ENCODE assay signal across 9 mouse cellular contexts in genomic region chr5:43923933-43924332, GRCm38 (mm10). TPM values are rescaled to one million over a fixed set of nuclear protein-coding genes. Genes with fewer than 3 reads are reported as not detected.
DNase-seq lines count a peak whose midpoint lies in the region; ATAC-seq and TF ChIP-seq lines count a peak whose summit lies in the region.
"Had no signal": no experiment of that assay in that cellular context is flagged by ENCODE, and none has a peak within 500 bp of the region (broad histone marks: within the 10 kb centered on the region; RNA-seq: fewer than 3 reads in every experiment).

No protein-coding gene starts in this region.

- H3K27ac ChIP-seq in embryonic facial prominence, embryonic 10.5 days (replicated peaks) = no peak overlapping the region
- no peak overlapping the region for H3K27ac ChIP-seq in intestine, embryonic 15.5 days
- no peak overlapping the region for H3K27ac ChIP-seq in thymus, adult 2 months (ENCODE audit: control insufficient read depth, insufficient read depth, low read length)

- intact Hi-C loops in left cerebral cortex, postnatal 14 days (cut with DNase I) = no loop called here

- no peak overlapping the region for H3K4me3 ChIP-seq in embryonic facial prominence, embryonic 10.5 days
- no peak overlapping the region for H3K4me3 ChIP-seq in intestine, embryonic 15.5 days (replicated peaks)
- no peak overlapping the region for H3K4me3 ChIP-seq in thymus, adult 2 months (ENCODE audit: control insufficient read depth, insufficient read depth, low read length)
- H3K4me3 ChIP-seq: megakaryocyte, embryonic 14.5 days had no signal

- H3K9ac ChIP-seq in intestine, embryonic 15.5 days = no peak overlapping the region

- H3K27me3 ChIP-seq in embryonic facial prominence, embryonic 10.5 days (replicated peaks; ENCODE audit: low read depth, poor library complexity, severe bottlenecking) = no peaks in the 10 kb centered on the region
- no peaks in the 10 kb centered on the region for H3K27me3 ChIP-seq in intestine, embryonic 15.5 days (replicated peaks)
- no peaks in the 10 kb centered on the region for H3K27me3 ChIP-seq in thymus, adult 2 months (ENCODE audit: control insufficient read depth, insufficient read depth, low read length)

- H3K4me1 ChIP-seq in embryonic facial prominence, embryonic 10.5 days = no peaks in the 10 kb centered on the region
- H3K4me1 ChIP-seq in intestine, embryonic 15.5 days (replicated peaks) = no peaks in the 10 kb centered on the region
- no peaks in the 10 kb centered on the region for H3K4me1 ChIP-seq in thymus, adult 2 months (replicated peaks; ENCODE audit: control insufficient read depth, insufficient read depth, low read length)
- H3K4me1 ChIP-seq: megakaryocyte, embryonic 14.5 days had no signal

- no peak for TF ChIP-seq CTCF in thymus, adult 2 months (IDR thresholded peaks at IDR 0.05; ENCODE audit: borderline replicate concordance, control insufficient read depth, extremely low read depth, insufficient read depth, low read length, poor library complexity)

- no peak for TF ChIP-seq POLR2A in thymus, adult 2 months (IDR thresholded peaks at IDR 0.05; ENCODE audit: control insufficient read depth, extremely low read depth, insufficient read depth, low read length, poor library complexity)

- no peaks in the 10 kb centered on the region for H3K36me3 ChIP-seq in embryonic facial prominence, embryonic 10.5 days (replicated peaks)
- no peaks in the 10 kb centered on the region for H3K36me3 ChIP-seq in intestine, embryonic 15.5 days
- H3K36me3 ChIP-seq in thymus, adult 2 months (ENCODE audit: control insufficient read depth, insufficient read depth, low read length) = no peaks in the 10 kb centered on the region

- H3K9me3 ChIP-seq in embryonic facial prominence, embryonic 10.5 days = no peaks in the 10 kb centered on the region
- H3K9me3 ChIP-seq in intestine, embryonic 15.5 days = no peaks in the 10 kb centered on the region

- WGBS in embryonic facial prominence, embryonic 10.5 days = 28% methylated on average over 4 of the region's 4 CpGs
- WGBS in intestine, embryonic 15.5 days = 25% methylated on average over 4 of the region's 4 CpGs
- WGBS in thymus, adult 2 months = 36% methylated on average over 4 of the region's 4 CpGs

- H3K4me2 ChIP-seq in intestine, embryonic 15.5 days (replicated peaks) = no peak overlapping the region

- ATAC-seq in intestine, embryonic 15.5 days = peak; percentile 79
- ATAC-seq in neutrophil, adult 5-6 weeks (ENCODE audit: extremely low read depth, insufficient number of reproducible peaks, low FRiP score, poor library complexity, severe bottlenecking) = peak; percentile 90

- peak; percentile 1 to 9 for DNase-seq in heart, adult 9 months (ENCODE audit: low spot score in 2 of 2)
- DNase-seq in heart, adult 11 months = no peak
- peak; percentile 79 for DNase-seq in ZHBTc4 (ENCODE audit: low read depth, low spot score)
- DNase-seq in embryonic facial prominence, embryonic 10.5 days (ENCODE audit: low spot score) = peak; percentile 70
- peak; percentile 34 to 66 for DNase-seq in left cerebral cortex, postnatal 14 days (ENCODE audit: low spot score in 2 of 2)
- peak; percentile 81 for DNase-seq in thymus, adult 2 months

RNA-seq across cellular contexts. Expression of gene Gm7879, which starts 11.0 kb away (rescaled TPM):
- 1.1 TPM in 1 of 2 replicates, not detected in the other for polyA plus RNA-seq in embryonic facial prominence, embryonic 10.5 days (2016; fragmentation: Nextera tagmentation; extraction: Ambion mirVana)
- 0.39 and 0.43 TPM in 2 replicates for polyA plus RNA-seq in intestine, embryonic 15.5 days (2015; fragmentation: Nextera tagmentation; extraction: Ambion mirVana)
- total RNA-seq in left cerebral cortex, postnatal 14 days (2021) = 10 to 100 TPM; 11.0 to 12.1 TPM
- total RNA-seq in neutrophil, adult 5-6 weeks (2017) = 2.6 and 3.2 TPM in 2 replicates
- 1.9 and 2.5 TPM in 2 replicates for polyA plus RNA-seq in thymus, adult 2 months (2012; rRNA removed)

RNA-seq across cellular contexts. Expression of gene Cd38, which starts 55.6 kb away (rescaled TPM):
- 7.0 and 7.7 TPM in 2 replicates for polyA plus RNA-seq in embryonic facial prominence, embryonic 10.5 days (2016; fragmentation: Nextera tagmentation; extraction: Ambion mirVana)
- 13.1 and 14.5 TPM in 2 replicates for polyA plus RNA-seq in intestine, embryonic 15.5 days (2015; fragmentation: Nextera tagmentation; extraction: Ambion mirVana)
- total RNA-seq in left cerebral cortex, postnatal 14 days (2021) = 1 to 10 TPM; 3.5 to 3.8 TPM
- total RNA-seq in neutrophil, adult 5-6 weeks (2017) = 71.3 and 74.3 TPM in 2 replicates
- polyA plus RNA-seq in thymus, adult 2 months (2012; rRNA removed) = 6.6 and 7.4 TPM in 2 replicates

RNA-seq across cellular contexts. Expression of gene Fgfbp1, which starts 57.6 kb away (rescaled TPM):
- polyA plus RNA-seq in embryonic facial prominence, embryonic 10.5 days (2016; fragmentation: Nextera tagmentation; extraction: Ambion mirVana) = 0.82 and 1.5 TPM in 2 replicates
- polyA plus RNA-seq in intestine, embryonic 15.5 days (2015; fragmentation: Nextera tagmentation; extraction: Ambion mirVana) = 82.5 and 96.9 TPM in 2 replicates
- total RNA-seq in left cerebral cortex, postnatal 14 days (2021) = 1 to 10 TPM; 5.5 to 6.8 TPM
- total RNA-seq in neutrophil, adult 5-6 weeks (2017) = not detected in 2 replicates
- 0.69 and 0.78 TPM in 2 replicates for polyA plus RNA-seq in thymus, adult 2 months (2012; rRNA removed)

Comparison
In these comparisons a context has a peak if more than half of its experiments do, and no peak if none do; other contexts are left out.
1. RNA of gene Fgfbp1, which starts 57.6 kb away (polyA plus RNA-seq): 82.5 to 96.9 TPM in intestine, embryonic 15.5 days; 0.82 to 1.5 TPM in embryonic facial prominence, embryonic 10.5 days and 0.69 to 0.78 TPM in thymus, adult 2 months; every median in the first group is over 10 times any median in the second.